Mouse (Mus musculus) forebrain, embryonic 15.5 days (tissue): Measurements from ENCODE around the gene Mgat4b. TPM values are rescaled to one million over a fixed set of nuclear protein-coding genes. Genes with fewer than 3 reads are reported as not detected.

Source experiments
- microRNA-seq: library from miRNA; unstranded; fragments of <30 nt; microRNA quantifications from one replicate; pipeline ENCODE4, GENCODE M21; 2016
- polyA plus RNA-seq: library from polyadenylated mRNA; unstranded; fragments of >200 nt; fragmentation: Nextera tagmentation; extraction: Ambion mirVana; gene quantifications from 2 replicates; pipeline ENCODE4 v1.2.1, GENCODE M21; 2015

The Mgat4b gene
- polyA plus RNA-seq, 1 experiment from 2014 or later: 46.3 TPM

Small RNA genes lying within 50 kb of the gene (microRNA-seq; reads per million reads assigned to microRNA genes)
- gene Mir6919: 1.1 reads per million

Other genes with a start within 250 kb of the Mgat4b start
- gene Rnf130, start 185.5 kb upstream of the Mgat4b start, polyA plus RNA-seq: 75.8 and 78.0 TPM in 2 replicates
- gene Tbc1d9b, start 79.5 kb upstream of the Mgat4b start, polyA plus RNA-seq: 37.0 and 37.5 TPM in 2 replicates
- 28.6 and 31.9 TPM in 2 replicates for gene Mrnip, start 36.4 kb upstream of the Mgat4b start, polyA plus RNA-seq
- gene Sqstm1, start 63 bp upstream of the Mgat4b start, polyA plus RNA-seq: 285 and 303 TPM in 2 replicates
- 2.4 and 3.1 TPM in 2 replicates for gene Ltc4s, start 27.7 kb downstream of the Mgat4b start, polyA plus RNA-seq
- gene Maml1, start 81.4 kb downstream of the Mgat4b start, polyA plus RNA-seq: 3.8 and 4.6 TPM in 2 replicates
- gene Canx, start 114.8 kb downstream of the Mgat4b start, polyA plus RNA-seq: 241 and 250 TPM in 2 replicates
- gene Cby3, start 143.6 kb downstream of the Mgat4b start, polyA plus RNA-seq: 1.2 and 1.9 TPM in 2 replicates
- 664 and 668 TPM in 2 replicates for gene Hnrnph1, start 166.1 kb downstream of the Mgat4b start, polyA plus RNA-seq
- 29.5 and 30.0 TPM in 2 replicates for gene Rufy1, start 220.2 kb downstream of the Mgat4b start, polyA plus RNA-seq